Mouse (Mus musculus): ENCODE results near the gene Mcm9.

DNA sequence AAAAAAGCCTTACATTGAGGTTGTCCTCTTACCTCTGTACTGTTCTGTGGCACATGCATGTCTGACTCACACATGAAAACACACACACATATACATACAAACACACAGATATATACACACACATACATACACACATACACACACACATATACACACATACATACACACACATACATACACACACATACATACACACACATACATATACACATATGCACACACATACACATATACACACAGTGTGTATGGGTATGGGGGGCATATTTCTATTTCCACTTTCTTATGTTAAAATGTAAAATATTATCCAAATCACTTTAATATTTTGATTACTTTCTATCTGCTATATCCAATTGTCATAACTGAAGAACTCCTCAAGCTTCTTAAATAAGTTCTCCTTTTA lies 121.6 kb downstream of the Mcm9 start:
- no peak for TF ChIP-seq POLR2A (IDR thresholded peaks at IDR 0.05; ENCODE audit: low read depth, low read length)
- TF ChIP-seq CTCF (IDR thresholded peaks at IDR 0.05; ENCODE audit: borderline replicate concordance, insufficient read depth, low read length): no peak
